Comparison of ENCODE assay signal across 29 mouse cellular contexts in the genomic region with DNA sequence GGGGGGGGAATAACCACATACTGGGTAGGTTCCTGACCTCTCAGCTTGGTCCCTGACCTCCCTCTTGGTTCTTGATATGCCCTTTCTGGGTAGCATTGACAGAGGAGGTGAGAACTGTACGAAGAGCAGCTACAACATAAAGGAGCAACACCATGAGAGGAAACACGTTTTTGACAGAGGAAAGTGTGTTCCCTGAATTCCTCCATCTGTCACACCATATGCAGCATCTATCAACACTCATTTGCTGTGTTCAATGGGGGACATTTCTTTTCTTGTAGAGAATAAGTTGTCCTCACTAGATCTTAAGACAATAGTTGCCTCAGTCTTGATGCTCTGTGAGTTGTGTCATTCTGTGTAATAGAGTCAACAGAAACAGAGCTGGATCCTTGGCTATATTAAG.
DNase-seq lines count a peak whose midpoint lies in the region; ATAC-seq and TF ChIP-seq lines count a peak whose summit lies in the region.
"Had no signal": no experiment of that assay in that cellular context is flagged by ENCODE, and none has a peak within 500 bp of the region (broad histone marks: within the 10 kb centered on the region; RNA-seq: fewer than 3 reads in every experiment).

No protein-coding gene starts in this region.

- no peaks in the 10 kb centered on the region for H3K4me1 ChIP-seq in forebrain, embryonic 14.5 days (ENCODE audit: control insufficient read depth, insufficient read depth, low read length)
- H3K4me1 ChIP-seq in forebrain, embryonic 13.5 days = no peaks in the 10 kb centered on the region
- H3K4me1 ChIP-seq: embryonic facial prominence, embryonic 13.5 days; embryonic facial prominence, embryonic 15.5 days; forebrain, embryonic 10.5 days; forebrain, embryonic 15.5 days had no signal

- no peak overlapping the region for H3K4me2 ChIP-seq in forebrain, embryonic 14.5 days (ENCODE audit: low read length)
- no peak overlapping the region for H3K4me2 ChIP-seq in forebrain, embryonic 13.5 days
- H3K4me2 ChIP-seq: embryonic facial prominence, embryonic 13.5 days; embryonic facial prominence, embryonic 15.5 days; forebrain, embryonic 15.5 days had no signal

- no peak overlapping the region for H3K9ac ChIP-seq in forebrain, embryonic 14.5 days (ENCODE audit: low read length)
- H3K9ac ChIP-seq in forebrain, embryonic 13.5 days = no peak overlapping the region
- H3K9ac ChIP-seq: embryonic facial prominence, embryonic 13.5 days; embryonic facial prominence, embryonic 15.5 days; forebrain, embryonic 15.5 days had no signal

- intact Hi-C loops in heart, postnatal 36 days (cut with DNase I) = no loop called here

- H3K27ac ChIP-seq in forebrain, embryonic 14.5 days (ENCODE audit: low read depth, low read length) = no peak overlapping the region
- H3K27ac ChIP-seq in forebrain, embryonic 13.5 days = no peak overlapping the region
- no peak overlapping the region for H3K27ac ChIP-seq in layer of hippocampus, adult 2 months
- H3K27ac ChIP-seq: embryonic facial prominence, embryonic 13.5 days; embryonic facial prominence, embryonic 15.5 days; forebrain, embryonic 10.5 days; forebrain, embryonic 15.5 days had no signal

- peak; percentile 55 for DNase-seq in forebrain, embryonic 14.5 days (ENCODE audit: low spot score)
- no peak for DNase-seq in frontal cortex, postnatal 25 days (ENCODE audit: low spot score in 2 of 2)
- DNase-seq in layer of hippocampus, adult 2 months (ENCODE audit: low spot score in 2 of 2) = peak; percentile 11 to 49
- no peak for DNase-seq in layer of hippocampus, postnatal 10 days (ENCODE audit: low spot score in 2 of 2)
- peak; percentile 68 for DNase-seq in brain, adult 2 months (ENCODE audit: low read depth, low spot score)
- no peak for DNase-seq in heart, postnatal 36 days
- DNase-seq: adrenal gland, adult 8-10 months; adrenal gland, postnatal 14 days; adrenal gland, postnatal 36 days; B cell, adult 2 months; cerebellum, adult 11 months; cerebellum, adult 18-20 months; cerebellum, adult 8-10 months; cerebellum, adult 9-11 months; cerebellum, postnatal 14 days; cerebellum, postnatal 36 days; embryo, embryonic 11 days had no signal

- 63% methylated on average over 2 of the region's 2 CpGs for WGBS in forebrain, embryonic 14.5 days
- 57% methylated on average over 2 of the region's 2 CpGs for WGBS in forebrain, embryonic 13.5 days

- no peak overlapping the region for H3K4me3 ChIP-seq in forebrain, embryonic 14.5 days (ENCODE audit: low read depth, low read length)
- no peak overlapping the region for H3K4me3 ChIP-seq in forebrain, embryonic 13.5 days
- no peak overlapping the region for H3K4me3 ChIP-seq in layer of hippocampus, adult 2 months
- H3K4me3 ChIP-seq: embryonic facial prominence, embryonic 13.5 days; embryonic facial prominence, embryonic 15.5 days; erythroblast, embryonic 14.5 days; forebrain, embryonic 10.5 days; forebrain, embryonic 15.5 days had no signal

- no peaks in the 10 kb centered on the region for H3K27me3 ChIP-seq in forebrain, embryonic 14.5 days (replicated peaks; ENCODE audit: control insufficient read depth, insufficient read depth, low read length)
- no peaks in the 10 kb centered on the region for H3K27me3 ChIP-seq in forebrain, embryonic 13.5 days
- H3K27me3 ChIP-seq: CH12.LX; embryonic facial prominence, embryonic 13.5 days; embryonic facial prominence, embryonic 15.5 days; forebrain, embryonic 15.5 days; Patski had no signal

- H3K9me3 ChIP-seq in forebrain, embryonic 14.5 days (replicated peaks; ENCODE audit: control insufficient read depth, low read length) = no peaks in the 10 kb centered on the region
- H3K9me3 ChIP-seq in forebrain, embryonic 13.5 days (replicated peaks) = no peaks in the 10 kb centered on the region
- H3K9me3 ChIP-seq: embryonic facial prominence, embryonic 13.5 days; embryonic facial prominence, embryonic 15.5 days; forebrain, embryonic 10.5 days; forebrain, embryonic 15.5 days had no signal

- no peaks in the 10 kb centered on the region for H3K36me3 ChIP-seq in forebrain, embryonic 14.5 days (ENCODE audit: control insufficient read depth, insufficient read depth, low read length)
- no peaks in the 10 kb centered on the region for H3K36me3 ChIP-seq in forebrain, embryonic 13.5 days (ENCODE audit: poor library complexity, severe bottlenecking)
- H3K36me3 ChIP-seq: embryonic facial prominence, embryonic 13.5 days; embryonic facial prominence, embryonic 15.5 days; forebrain, embryonic 10.5 days; forebrain, embryonic 15.5 days; G1E had no signal

- no peak for TF ChIP-seq CTCF in layer of hippocampus, adult 2 months (conservative IDR thresholded peaks at IDR 0.05)

- no peak for ATAC-seq in forebrain, embryonic 14.5 days
- ATAC-seq in forebrain, embryonic 13.5 days = no peak
- ATAC-seq in frontal cortex, adult (ENCODE audit: low TSS enrichment) = peak; percentile 44; the same call in 1 of the 2 replicates
- ATAC-seq: activated CD4-positive, CD25-positive, alpha-beta regulatory T cell, adult 4 months; CD4-positive, CD25-positive, alpha-beta regulatory T cell, adult 4 months; forebrain, embryonic 15.5 days; Patski had no signal

Comparison
In these comparisons a context has a peak if more than half of its experiments do, and no peak if none do; other contexts are left out.
1. DNase-seq: peak in forebrain, embryonic 14.5 days (single experiment), layer of hippocampus, adult 2 months (2 of 2) and brain, adult 2 months (single experiment); none in frontal cortex, postnatal 25 days (0 of 2), layer of hippocampus, postnatal 10 days (0 of 2) and heart, postnatal 36 days (0 of 2).